Mouse (Mus musculus) MN1 (cell line): ENCODE measurements at regions not wholly inside any gene's neighbourhood (a gene's known extent, or its start where the extent isn't known, plus 50 kb on each side); places are given as distances from the start of the nearest gene placed in this dataset.
"Not testable (repeated sequence)": the region's sequence is repeated elsewhere in the genome, so short reads cannot be mapped to it uniquely, and the experiment has no call there.

Experiments used
- DNase-seq: peaks from one replicate; pipeline ENCODE4 v3.0.0-alpha.2; 2016; ENCODE audit warnings: low spot score

DNA sequence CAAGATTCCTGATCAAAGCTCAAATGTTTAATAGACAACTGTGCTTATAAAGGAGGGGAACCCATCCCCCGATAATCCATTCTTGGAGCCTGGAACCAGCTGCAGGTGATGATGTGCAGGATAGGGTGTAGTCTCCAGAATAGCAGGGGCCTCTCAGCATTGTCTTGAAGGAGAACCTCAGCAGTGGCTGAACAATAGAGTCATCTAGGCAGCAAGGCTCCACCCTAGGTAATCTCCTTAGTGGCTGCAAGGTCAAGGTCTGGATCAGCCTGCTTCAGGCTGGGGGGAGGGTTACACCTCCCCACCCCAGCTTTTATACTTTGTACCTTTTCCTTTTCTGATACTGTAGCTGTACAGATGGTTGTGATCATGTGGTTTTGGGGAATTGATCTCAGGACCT is 116.8 kb upstream of the Mettl4 start:
- no peak for DNase-seq

DNA sequence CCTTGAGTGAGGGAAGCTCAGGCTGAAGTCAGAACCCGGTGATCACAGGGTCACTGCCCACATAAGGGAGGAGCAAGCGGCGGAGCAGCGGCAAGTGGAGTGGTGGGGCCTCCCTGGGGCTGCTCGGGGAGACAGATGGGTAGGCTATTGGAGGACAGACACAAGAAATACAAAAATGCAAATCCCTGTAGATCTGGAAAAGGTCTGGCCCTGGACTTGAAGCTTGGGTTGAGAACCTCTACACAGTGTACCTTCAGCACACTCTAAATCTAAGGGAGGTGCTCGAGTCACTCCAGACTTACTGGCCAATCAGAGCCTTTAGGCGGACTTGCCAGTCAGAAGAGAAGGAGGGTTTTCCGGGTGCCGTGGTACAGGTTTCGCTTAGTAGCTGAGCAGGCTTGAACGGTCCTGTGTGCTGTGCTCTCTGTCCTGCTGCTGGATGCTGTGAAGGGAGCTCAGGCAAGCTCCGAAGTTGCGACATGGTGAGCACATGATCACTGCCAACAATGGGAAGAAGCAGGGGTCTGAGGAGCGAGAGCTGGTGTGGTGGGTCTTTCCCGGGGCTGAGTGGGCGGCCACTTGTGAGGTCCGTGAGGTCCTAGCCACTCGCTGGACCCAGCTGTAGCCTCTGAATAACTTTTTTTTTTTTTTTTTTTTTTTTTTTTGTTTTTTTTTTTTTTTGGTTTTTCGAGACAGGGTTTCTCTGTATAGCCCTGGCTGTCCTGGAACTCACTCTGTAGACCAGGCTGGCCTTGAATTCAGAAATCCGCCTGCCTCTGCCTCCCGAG is 114.9 kb upstream of the Mettl4 start:
- DNase-seq, result peak; percentile 80

DNA sequence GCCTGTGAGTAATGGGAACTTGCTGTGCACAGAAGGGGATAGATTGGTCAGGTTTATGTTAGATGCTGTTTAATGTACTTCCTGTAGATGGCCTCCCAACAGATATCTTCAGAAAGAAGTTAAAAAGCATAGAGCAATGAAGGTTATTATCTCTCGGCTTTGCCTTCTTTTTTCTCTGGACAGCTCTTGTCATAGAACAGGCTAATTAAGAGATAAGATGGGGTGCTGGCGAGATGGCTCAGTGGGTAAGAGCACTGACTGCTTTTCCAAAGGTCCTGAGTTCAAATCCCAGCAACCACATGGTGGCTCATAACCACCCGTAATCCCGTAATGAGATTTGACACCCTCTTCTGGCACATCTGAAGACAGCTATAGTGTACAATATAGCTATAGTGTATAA is 104.9 kb upstream of the Mettl4 start:
- DNase-seq, result not testable (repeated sequence)

DNA sequence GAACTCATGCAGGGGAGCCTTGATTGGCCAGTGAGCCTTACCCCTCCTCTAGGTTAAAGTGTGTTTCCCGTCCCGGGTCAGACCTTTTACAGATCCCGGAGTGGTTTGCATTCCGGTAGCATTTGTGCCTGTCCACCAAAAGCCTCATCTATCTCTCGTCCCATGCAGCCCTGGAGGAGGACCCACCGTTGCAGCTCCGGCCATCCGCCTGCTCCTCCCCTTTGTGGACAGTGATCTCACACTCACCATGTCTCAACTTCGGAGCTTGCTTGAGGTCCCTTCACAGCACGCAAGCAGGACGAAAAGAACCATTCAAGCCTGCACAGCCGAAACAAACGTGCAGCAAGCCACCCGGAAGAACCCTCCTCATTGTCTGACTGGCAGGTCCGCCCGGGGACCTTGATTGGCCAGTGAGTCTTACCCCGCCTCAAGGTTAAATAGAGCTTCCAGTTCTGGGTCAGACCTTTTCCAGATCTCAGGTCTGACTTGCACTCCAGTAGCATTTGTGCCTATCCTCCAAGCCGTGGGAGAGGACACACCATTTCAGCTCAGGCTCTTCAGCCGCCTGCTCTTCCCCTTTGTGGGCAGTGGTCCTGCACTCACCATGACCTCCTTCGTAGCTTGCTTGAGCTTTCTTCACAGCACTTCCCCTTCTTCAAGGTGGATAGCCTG is 84.8 kb upstream of the Mettl4 start:
- DNase-seq, result peak; percentile 78

DNA sequence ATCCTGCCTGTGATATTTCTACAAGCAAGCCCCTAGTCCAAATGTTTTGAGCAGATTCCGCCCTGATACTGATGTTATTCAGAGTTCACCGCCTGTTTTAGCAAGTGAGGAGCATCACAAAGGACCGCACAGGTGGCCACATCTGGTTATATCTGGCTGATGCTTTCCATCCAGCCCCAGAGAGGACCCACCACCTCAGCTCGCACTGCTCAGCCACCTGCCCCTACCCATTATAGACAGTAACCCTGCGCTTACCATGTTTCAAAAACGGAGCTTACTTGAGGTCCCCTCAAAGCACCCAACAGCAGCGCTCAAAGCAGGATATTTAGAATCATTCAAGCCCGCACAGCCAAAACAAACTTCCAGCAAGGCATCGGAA is 84.2 kb upstream of the Mettl4 start:
- DNase-seq, result not testable (repeated sequence)

DNA sequence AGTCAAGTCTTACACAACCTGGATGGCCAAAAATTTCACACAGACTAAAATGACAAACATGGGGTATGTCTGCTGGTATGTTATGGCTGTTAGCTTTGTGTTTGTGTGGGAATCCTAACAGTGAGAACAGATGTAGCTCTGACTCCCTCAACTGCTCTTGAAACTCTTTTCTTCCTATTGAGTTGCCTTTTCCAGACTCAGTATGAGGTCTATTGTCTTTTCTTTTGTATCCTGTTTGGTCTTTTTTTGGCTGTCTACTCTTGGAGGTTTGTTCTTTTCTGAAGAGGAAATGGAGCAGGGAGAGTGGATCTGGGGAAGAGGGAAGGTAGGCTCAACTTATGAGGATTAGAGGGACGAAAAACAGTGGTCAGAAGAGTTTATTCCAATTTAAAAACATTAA is 76.6 kb upstream of the Mettl4 start:
- not testable (repeated sequence) for DNase-seq

DNA sequence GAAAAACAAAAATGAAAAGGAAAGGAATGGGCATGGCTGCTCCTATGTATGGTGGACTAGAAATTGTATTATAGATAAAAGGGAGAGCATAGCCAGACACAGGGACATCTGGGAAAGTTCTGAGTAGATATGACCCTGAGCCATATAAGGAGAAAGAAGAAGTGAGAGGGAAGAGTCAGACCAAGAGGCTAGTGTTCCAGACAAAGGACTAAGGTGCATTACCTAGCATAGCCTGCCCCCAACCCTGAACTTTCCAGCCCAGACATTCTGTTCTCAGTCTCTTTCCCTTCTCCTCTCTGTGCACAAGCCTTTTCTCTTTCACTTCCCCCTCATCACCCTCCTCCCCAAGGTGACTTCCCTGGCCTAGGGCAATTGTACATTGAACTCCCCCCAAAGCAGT is 58.9 kb upstream of the Mettl4 start:
- no peak for DNase-seq
